Mouse (Mus musculus): Measurements from ENCODE around the gene F2rl2.

GRCm38 (mm10) chr13:95688576-95688975, 8.1 kb upstream of the F2rl2 start:
- no peak for TF ChIP-seq CHD2 (IDR thresholded peaks at IDR 0.05; ENCODE audit: low read depth, low read length)
- TF ChIP-seq HCFC1 (IDR thresholded peaks at IDR 0.05; ENCODE audit: borderline replicate concordance, insufficient read depth, low read length) = no peak
- no peak for TF ChIP-seq MAFK (IDR thresholded peaks at IDR 0.05; ENCODE audit: insufficient read depth, low read depth, low read length)
- TF ChIP-seq ZC3H11A (IDR thresholded peaks at IDR 0.05; ENCODE audit: borderline replicate concordance, low read depth, low read length) = no peak
- no peak for TF ChIP-seq ZNF384 (IDR thresholded peaks at IDR 0.05; ENCODE audit: low read depth, low read length)
